ENCODE assay signal across 8 mouse cellular contexts in the genomic region with DNA sequence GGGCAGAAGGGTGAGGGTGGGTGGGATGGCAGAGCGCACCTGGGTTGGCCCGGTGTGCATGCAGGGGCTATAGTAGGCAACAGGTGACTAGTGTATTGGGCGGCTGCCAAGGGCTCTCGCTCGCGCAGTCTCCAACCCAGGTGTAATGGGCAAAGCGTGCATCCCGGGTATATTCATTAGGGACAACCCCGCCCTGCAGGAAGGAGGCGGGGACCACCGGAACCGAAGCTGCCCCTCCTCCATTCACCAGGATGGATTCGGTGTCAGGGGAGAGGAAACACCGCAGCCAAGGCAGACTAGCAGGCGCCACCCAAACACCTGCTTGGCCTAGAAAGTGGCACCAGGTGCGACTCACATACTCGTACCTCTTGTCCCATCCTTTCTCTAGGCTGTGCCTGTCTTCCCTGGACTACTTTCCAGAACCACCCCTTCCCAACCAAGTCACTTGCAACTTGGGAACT. TPM values are rescaled to one million over a fixed set of nuclear protein-coding genes. Genes with fewer than 3 reads are reported as not detected.
DNase-seq lines count a peak whose midpoint lies in the region; ATAC-seq and TF ChIP-seq lines count a peak whose summit lies in the region.

No protein-coding gene starts in this region.

- H3K9ac ChIP-seq in intestine, postnatal 0 days (ENCODE audit: low read depth, low read length): peak overlapping the region; percentile 23; the same call in 1 of the 2 replicates
- no peak overlapping the region for H3K9ac ChIP-seq in liver, embryonic 13.5 days
- 0 out of 2 replicates have a peak overlapping the region, but pooled peaks have one; percentile 28 for H3K9ac ChIP-seq in neural tube, embryonic 14.5 days (replicated peaks; ENCODE audit: low read depth, low read length)

- H3K4me3 ChIP-seq in layer of hippocampus, adult 2 months: peak overlapping the region; percentile 92
- H3K4me3 ChIP-seq in intestine, postnatal 0 days (ENCODE audit: low read depth, low read length): peak overlapping the region; percentile 25
- H3K4me3 ChIP-seq in liver, embryonic 13.5 days (replicated peaks): 0 out of 2 replicates have a peak overlapping the region, but pooled peaks have one; percentile 35
- H3K4me3 ChIP-seq in neural tube, embryonic 14.5 days (ENCODE audit: low read depth, low read length): peak overlapping the region; percentile 31

- peak overlapping the region; percentile 88; the same call in 1 of the 2 replicates for H3K27ac ChIP-seq in layer of hippocampus, adult 2 months
- peak overlapping the region; percentile 2; the same call in 1 of the 2 replicates for H3K27ac ChIP-seq in intestine, postnatal 0 days (ENCODE audit: low read depth, low read length)
- H3K27ac ChIP-seq in liver, embryonic 13.5 days: no peak overlapping the region; the same call in 1 of the 2 replicates
- no peak overlapping the region for H3K27ac ChIP-seq in neural tube, embryonic 14.5 days (ENCODE audit: low read depth, low read length)

- peak in 1 of 2 experiments; percentile 8 for DNase-seq in layer of hippocampus, adult 2 months (ENCODE audit: low spot score in 2 of 2)
- no peak for DNase-seq in layer of hippocampus, adult 8-10 months (ENCODE audit: low spot score in 2 of 2)
- DNase-seq in cerebellum, adult 9-10 months: peak; percentile 58
- DNase-seq in gastrocnemius, postnatal 14 days: peak; percentile 30
- no peak for DNase-seq in liver, embryonic 13.5 days
- DNase-seq in urinary bladder, postnatal 10 days (ENCODE audit: low spot score): peak; percentile 47

- H3K4me2 ChIP-seq in intestine, postnatal 0 days (replicated peaks; ENCODE audit: low read depth): peak overlapping the region; percentile 67
- H3K4me2 ChIP-seq in liver, embryonic 13.5 days: peak overlapping the region; percentile 50
- H3K4me2 ChIP-seq in neural tube, embryonic 14.5 days (ENCODE audit: low read depth, low read length): peak overlapping the region; percentile 59

- no peak for TF ChIP-seq CTCF in layer of hippocampus, adult 2 months (conservative IDR thresholded peaks at IDR 0.05)
- TF ChIP-seq CTCF in intestine, postnatal 0 days (IDR thresholded peaks at IDR 0.05; ENCODE audit: low read depth): no peak

- no peaks in the 10 kb centered on the region for H3K9me3 ChIP-seq in intestine, postnatal 0 days (ENCODE audit: control insufficient read depth)
- H3K9me3 ChIP-seq in liver, embryonic 13.5 days (replicated peaks): no peaks in the 10 kb centered on the region
- no peaks in the 10 kb centered on the region for H3K9me3 ChIP-seq in neural tube, embryonic 14.5 days (ENCODE audit: control insufficient read depth, low read length)

- ATAC-seq in intestine, postnatal 0 days: peak; percentile 6; the same call in 1 of the 2 replicates
- peak; percentile 16 for ATAC-seq in liver, embryonic 13.5 days (ENCODE audit: low read depth)
- ATAC-seq in neural tube, embryonic 14.5 days (ENCODE audit: low read depth): no peak

- H3K36me3 ChIP-seq in intestine, postnatal 0 days (ENCODE audit: control insufficient read depth, insufficient read depth): no peaks in the 10 kb centered on the region
- no peaks in the 10 kb centered on the region for H3K36me3 ChIP-seq in liver, embryonic 13.5 days
- H3K36me3 ChIP-seq in neural tube, embryonic 14.5 days (ENCODE audit: control insufficient read depth, insufficient read depth, low read length): no peaks in the 10 kb centered on the region

- intact Hi-C loops in gastrocnemius, postnatal 14 days (cut with DNase I; ENCODE audit: low total_unique reads): loop anchor here (5.0 to 10.0 kb wide), 2 partner anchors 325 to 982 kb away; no protein-coding TSS in a partner anchor

- WGBS in intestine, postnatal 0 days: 4% methylated on average over 17 of the region's 17 CpGs
- WGBS in liver, embryonic 13.5 days (ENCODE audit: insufficient replicate concordance): 12% methylated on average over 17 of the region's 17 CpGs
- 2% methylated on average over 17 of the region's 17 CpGs for WGBS in neural tube, embryonic 14.5 days

- no peaks in the 10 kb centered on the region for H3K27me3 ChIP-seq in intestine, postnatal 0 days (replicated peaks; ENCODE audit: control insufficient read depth, insufficient read depth, low read length)
- H3K27me3 ChIP-seq in liver, embryonic 13.5 days: peaks cover 57% of the 10 kb centered on the region
- no peaks in the 10 kb centered on the region for H3K27me3 ChIP-seq in neural tube, embryonic 14.5 days (ENCODE audit: control insufficient read depth, insufficient read depth, low read length)

- H3K4me1 ChIP-seq in intestine, postnatal 0 days (replicated peaks; ENCODE audit: control insufficient read depth, insufficient read depth, low read length): no peaks in the 10 kb centered on the region; the same call in 1 of the 2 replicates
- H3K4me1 ChIP-seq in liver, embryonic 13.5 days (replicated peaks): peaks cover 26% of the 10 kb centered on the region
- peaks cover 28% of the 10 kb centered on the region for H3K4me1 ChIP-seq in neural tube, embryonic 14.5 days (ENCODE audit: control insufficient read depth, insufficient read depth, low read length)

RNA-seq across cellular contexts. Expression of gene Id2, which starts 4.2 kb away (rescaled TPM):
- 10 to 100 TPM; 97.6 to 98.3 TPM for total RNA-seq in layer of hippocampus, adult 2 months (2021)
- 10 to 100 TPM; 76.7 to 87.4 (median 81.8) TPM for total RNA-seq in layer of hippocampus, adult 8-10 months (2022)
- total RNA-seq in gastrocnemius, postnatal 14 days (2021): 1 to 10 TPM; 6.5 to 8.0 TPM
- 313 and 344 TPM in 2 replicates for polyA plus RNA-seq in intestine, postnatal 0 days (2015; fragmentation: Nextera tagmentation; extraction: Ambion mirVana)
- 98.7 and 122 TPM in 2 replicates for polyA plus RNA-seq in liver, embryonic 13.5 days (2015; fragmentation: Nextera tagmentation; extraction: Ambion mirVana)
- 371 and 388 TPM in 2 replicates for polyA plus RNA-seq in neural tube, embryonic 14.5 days (2014; fragmentation: Nextera tagmentation; extraction: Ambion mirVana)

Comparison
In these comparisons a context has a peak if more than half of its experiments do, and no peak if none do; other contexts are left out.
1. DNase-seq: peak in cerebellum, adult 9-10 months (single experiment), gastrocnemius, postnatal 14 days (single experiment) and urinary bladder, postnatal 10 days (single experiment); none in layer of hippocampus, adult 8-10 months (0 of 2) and liver, embryonic 13.5 days (single experiment).
2. H3K27ac ChIP-seq: peak in layer of hippocampus, adult 2 months (single experiment) and intestine, postnatal 0 days (single experiment); none in liver, embryonic 13.5 days (single experiment) and neural tube, embryonic 14.5 days (single experiment).
3. H3K4me3 ChIP-seq: peak in every context shown above with its lines; median percentile 92 in layer of hippocampus, adult 2 months; 35 in liver, embryonic 13.5 days; 31 in neural tube, embryonic 14.5 days; 25 in intestine, postnatal 0 days.
4. RNA of gene Id2, which starts 4.2 kb away (total RNA-seq): 97.6 to 98.3 TPM in layer of hippocampus, adult 2 months and 76.7 to 87.4 TPM in layer of hippocampus, adult 8-10 months; 6.5 to 8.0 TPM in gastrocnemius, postnatal 14 days; every median in the first group is over 4 times any median in the second.
5. Peak in every context shown above with its lines, with median percentiles within 50 percentile points of each other: H3K4me2 ChIP-seq.